Mouse (Mus musculus): Measurements from ENCODE around the gene Ccdc36. TPM values are rescaled to one million over a fixed set of nuclear protein-coding genes. Genes with fewer than 3 reads are reported as not detected.

The Ccdc36 gene
- 1.1 and 1.3 TPM in 2 replicates for polyA plus RNA-seq (2016; fragmentation: Nextera tagmentation; extraction: Ambion mirVana)

- no peak for DNase-seq (ENCODE audit: low spot score)
- Histone ChIP-seq H3K27ac (no peak within 1 kb of the TSS), H3K9me3 (replicated peaks) (no peaks in the 10 kb centered on the region), H3K4me1 (peaks cover 7% of the 10 kb centered on the region), H3K36me3 (no peaks in the 10 kb centered on the region), H3K27me3 (ENCODE audit: low read depth, poor library complexity, severe bottlenecking) (no peaks in the 10 kb centered on the region), H3K4me3 (no peak within 1 kb of the TSS)
These were observed at the start of gene Ccdc36 for GRCm38 (mm10) chr9:108428384-108428783. Ccdc36 (minus strand) TSS chr9:108428484.

DNA sequence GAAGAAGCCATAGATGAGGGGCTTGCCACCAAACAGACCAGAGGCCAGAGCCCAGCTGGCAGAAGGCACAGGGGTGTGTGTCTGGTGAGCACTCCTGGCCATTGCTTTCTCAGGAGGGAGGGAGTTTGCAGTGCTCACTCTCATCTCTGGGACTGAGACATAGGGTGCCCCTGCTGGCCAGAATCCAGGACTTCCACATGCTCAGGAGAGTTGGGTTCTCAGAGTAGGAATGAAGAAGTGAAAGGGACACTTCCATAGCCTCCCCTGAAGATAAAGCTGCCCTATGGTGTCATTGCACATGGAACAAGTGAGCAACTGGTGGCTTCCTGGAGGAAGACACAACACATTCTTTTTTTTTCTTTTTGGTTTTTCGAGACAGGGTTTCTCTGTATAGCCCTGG is 46.2 kb upstream of the Ccdc36 start:
- Histone ChIP-seq H3K4me3 (no peak overlapping the region), H3K27me3 (ENCODE audit: low read depth, poor library complexity, severe bottlenecking) (no peaks in the 10 kb centered on the region), H3K27ac (no peak overlapping the region), H3K36me3 (no peaks in the 10 kb centered on the region), H3K9me3 (replicated peaks) (no peaks in the 10 kb centered on the region), H3K4me1 (peaks cover 12% of the 10 kb centered on the region)
- DNase-seq (ENCODE audit: low spot score): no peak
- 45% methylated on average over 1 of the region's 1 CpGs for WGBS

DNA sequence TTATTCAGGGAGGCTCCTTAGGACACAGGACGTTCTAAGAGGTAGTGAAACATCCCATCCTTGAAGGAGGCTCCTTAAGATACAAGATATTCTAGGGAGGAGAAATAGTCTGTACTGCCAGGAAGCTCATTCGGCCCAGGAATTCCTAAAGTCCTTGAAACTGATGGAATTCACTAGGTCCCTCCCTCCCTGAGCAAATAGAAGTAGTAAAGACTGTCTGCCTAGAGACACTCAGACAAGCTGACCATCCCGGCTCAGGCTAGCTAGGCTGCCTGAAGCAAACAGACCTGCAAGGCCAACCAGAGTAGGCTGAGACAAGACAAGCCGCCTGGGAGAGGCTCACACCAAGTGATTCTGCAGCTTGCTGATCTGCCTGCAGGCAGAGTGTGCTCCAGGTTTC is 41.6 kb upstream of the Ccdc36 start:
- 78% methylated on average over 4 of the region's 4 CpGs for WGBS
- no peak overlapping the region for H3K27ac ChIP-seq
- H3K4me1 ChIP-seq: no peaks in the 10 kb centered on the region
- no peaks in the 10 kb centered on the region for H3K27me3 ChIP-seq (ENCODE audit: low read depth, poor library complexity, severe bottlenecking)
- DNase-seq (ENCODE audit: low spot score): no peak
- H3K9me3 ChIP-seq (replicated peaks): no peaks in the 10 kb centered on the region
- H3K36me3 ChIP-seq: peaks cover 30% of the 10 kb centered on the region
- no peak overlapping the region for H3K4me3 ChIP-seq

GRCm38 (mm10) chr9:108469430-108469829 is 41.1 kb upstream of the Ccdc36 start:
- Histone ChIP-seq H3K4me1 (no peaks in the 10 kb centered on the region), H3K4me3 (no peak overlapping the region), H3K36me3 (peaks cover 34% of the 10 kb centered on the region), H3K27me3 (ENCODE audit: low read depth, poor library complexity, severe bottlenecking) (no peaks in the 10 kb centered on the region), H3K27ac (no peak overlapping the region), H3K9me3 (replicated peaks) (no peaks in the 10 kb centered on the region)
- no peak for DNase-seq (ENCODE audit: low spot score)
- 81% methylated on average over 5 of the region's 5 CpGs for WGBS

DNA sequence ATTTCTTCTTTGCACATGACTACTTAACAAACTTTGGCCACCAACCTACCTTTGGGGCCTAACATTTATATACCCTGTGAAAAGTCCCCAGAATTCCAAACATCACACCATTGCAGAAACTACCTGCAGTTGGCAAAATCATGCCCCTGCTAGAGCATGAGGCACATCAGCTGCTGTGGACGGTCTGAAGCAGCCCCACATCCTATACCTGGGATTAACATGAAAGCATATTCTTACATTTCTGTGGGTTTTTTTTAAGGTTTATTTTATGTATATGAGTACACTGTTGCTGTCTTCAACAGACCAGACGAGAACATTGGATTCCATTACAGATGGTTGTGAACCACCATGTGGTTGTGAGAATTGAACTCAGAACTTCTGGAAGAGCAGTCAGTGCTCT is 37.9 kb upstream of the Ccdc36 start:
- 93% methylated on average over 2 of the region's 2 CpGs for WGBS
- Histone ChIP-seq H3K27ac (no peak overlapping the region), H3K27me3 (ENCODE audit: low read depth, poor library complexity, severe bottlenecking) (no peaks in the 10 kb centered on the region), H3K4me1 (peaks cover 7% of the 10 kb centered on the region), H3K36me3 (peaks cover 62% of the 10 kb centered on the region), H3K4me3 (no peak overlapping the region), H3K9me3 (replicated peaks) (no peaks in the 10 kb centered on the region)
- no peak for DNase-seq (ENCODE audit: low spot score)

DNA sequence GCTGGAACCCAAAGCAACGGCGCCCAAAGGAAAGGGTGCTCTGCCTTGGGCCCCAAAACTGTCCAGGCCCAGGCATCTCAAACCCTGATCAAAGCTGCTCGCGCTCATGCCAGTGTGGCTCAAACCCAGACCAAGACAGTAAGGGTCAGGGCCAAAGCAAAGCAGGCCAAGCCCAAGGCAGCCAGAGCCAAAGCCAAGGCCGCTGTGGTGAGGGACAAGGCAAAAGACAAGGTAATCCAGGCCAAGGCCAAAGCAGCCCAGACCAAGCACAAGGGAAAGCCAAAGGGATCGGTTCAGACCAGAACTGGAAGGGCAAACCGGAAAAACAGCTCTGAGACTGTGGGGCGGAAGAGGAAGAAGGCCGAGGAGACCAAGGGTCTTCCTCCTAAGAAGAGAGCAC is 35.4 kb upstream of the Ccdc36 start:
- Histone ChIP-seq H3K4me3 (no peak overlapping the region), H3K36me3 (peaks cover 62% of the 10 kb centered on the region), H3K27ac (no peak overlapping the region), H3K4me1 (peaks cover 9% of the 10 kb centered on the region), H3K27me3 (ENCODE audit: low read depth, poor library complexity, severe bottlenecking) (no peaks in the 10 kb centered on the region), H3K9me3 (replicated peaks) (no peaks in the 10 kb centered on the region)
- no peak for DNase-seq (ENCODE audit: low spot score)
- WGBS: 98% methylated on average over 9 of the region's 9 CpGs

- peaks cover 55% of the 10 kb centered on the region for H3K36me3 ChIP-seq
- no peak for DNase-seq (ENCODE audit: low spot score)
- peak overlapping the region; percentile 73 for H3K4me3 ChIP-seq
- peaks cover 9% of the 10 kb centered on the region for H3K4me1 ChIP-seq
- no peaks in the 10 kb centered on the region for H3K27me3 ChIP-seq (ENCODE audit: low read depth, poor library complexity, severe bottlenecking)
- no peaks in the 10 kb centered on the region for H3K9me3 ChIP-seq (replicated peaks)
- WGBS: 94% methylated on average over 10 of the region's 10 CpGs
- no peak overlapping the region for H3K27ac ChIP-seq
These were observed 33.9 kb upstream of the Ccdc36 start for GRCm38 (mm10) chr9:108462192-108462591.

GRCm38 (mm10) chr9:108461675-108462074 is 33.4 kb upstream of the Ccdc36 start:
- DNase-seq (ENCODE audit: low spot score): no peak
- H3K27ac ChIP-seq: no peak overlapping the region
- no peaks in the 10 kb centered on the region for H3K9me3 ChIP-seq (replicated peaks)
- peaks cover 50% of the 10 kb centered on the region for H3K36me3 ChIP-seq
- H3K4me3 ChIP-seq: peak overlapping the region; percentile 73
- no peaks in the 10 kb centered on the region for H3K27me3 ChIP-seq (ENCODE audit: low read depth, poor library complexity, severe bottlenecking)
- H3K4me1 ChIP-seq: peaks cover 9% of the 10 kb centered on the region
- 92% methylated on average over 5 of the region's 5 CpGs for WGBS

GRCm38 (mm10) chr9:108461181-108461631 is 32.9 kb upstream of the Ccdc36 start, which contains the start of gene Klhdc8b:
Klhdc8b (minus strand) TSS chr9:108461581.
- peak within 1 kb of the TSS; percentile 89 for H3K27ac ChIP-seq
- no peaks in the 10 kb centered on the region for H3K27me3 ChIP-seq (ENCODE audit: low read depth, poor library complexity, severe bottlenecking)
- DNase-seq (ENCODE audit: low spot score): peak; percentile 49
- H3K4me1 ChIP-seq: peaks cover 9% of the 10 kb centered on the region
- no peaks in the 10 kb centered on the region for H3K9me3 ChIP-seq (replicated peaks)
- H3K4me3 ChIP-seq: peak within 1 kb of the TSS; percentile 73
- WGBS: 28% methylated on average over 11 of the region's 11 CpGs
- peaks cover 45% of the 10 kb centered on the region for H3K36me3 ChIP-seq

GRCm38 (mm10) chr9:108460319-108461178 is 32.3 kb upstream of the Ccdc36 start, which contains the start of gene Ccdc71:
Ccdc71 (plus strand) TSS chr9:108460527.
- Histone ChIP-seq H3K4me3 (peak within 1 kb of the TSS; percentile 73), H3K4me1 (peaks cover 9% of the 10 kb centered on the region), H3K36me3 (peaks cover 39% of the 10 kb centered on the region), H3K9me3 (replicated peaks) (no peaks in the 10 kb centered on the region), H3K27ac (peak within 1 kb of the TSS; percentile 89), H3K27me3 (ENCODE audit: low read depth, poor library complexity, severe bottlenecking) (no peaks in the 10 kb centered on the region)
- DNase-seq (ENCODE audit: low spot score): peak; percentile 95
- WGBS: 1% methylated on average over 48 of the region's 52 CpGs

DNA sequence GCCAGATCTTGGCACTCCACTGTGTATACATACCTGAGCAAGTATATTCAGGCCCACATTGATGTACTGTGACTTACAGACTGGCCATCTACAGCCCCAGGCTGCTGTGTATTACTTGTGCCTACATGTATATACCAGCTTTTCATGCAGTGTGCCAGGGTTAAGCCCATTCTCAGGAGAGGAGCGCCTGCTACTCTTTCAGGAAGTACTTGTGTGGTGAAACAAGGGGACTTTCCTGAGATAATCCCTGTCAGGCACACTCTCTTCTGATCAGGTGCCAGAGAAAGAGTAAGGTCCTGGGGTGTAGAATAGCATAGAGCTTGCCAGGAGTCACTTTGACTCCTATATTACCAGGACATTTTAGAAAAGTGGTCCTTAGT is 31.6 kb upstream of the Ccdc36 start:
- DNase-seq (ENCODE audit: low spot score): no peak
- Histone ChIP-seq H3K9me3 (replicated peaks) (no peaks in the 10 kb centered on the region), H3K27ac (peak overlapping the region; percentile 89), H3K4me3 (peak overlapping the region; percentile 73), H3K27me3 (ENCODE audit: low read depth, poor library complexity, severe bottlenecking) (no peaks in the 10 kb centered on the region), H3K36me3 (peaks cover 33% of the 10 kb centered on the region), H3K4me1 (peaks cover 9% of the 10 kb centered on the region)
- 95% methylated on average over 1 of the region's 1 CpGs for WGBS

DNA sequence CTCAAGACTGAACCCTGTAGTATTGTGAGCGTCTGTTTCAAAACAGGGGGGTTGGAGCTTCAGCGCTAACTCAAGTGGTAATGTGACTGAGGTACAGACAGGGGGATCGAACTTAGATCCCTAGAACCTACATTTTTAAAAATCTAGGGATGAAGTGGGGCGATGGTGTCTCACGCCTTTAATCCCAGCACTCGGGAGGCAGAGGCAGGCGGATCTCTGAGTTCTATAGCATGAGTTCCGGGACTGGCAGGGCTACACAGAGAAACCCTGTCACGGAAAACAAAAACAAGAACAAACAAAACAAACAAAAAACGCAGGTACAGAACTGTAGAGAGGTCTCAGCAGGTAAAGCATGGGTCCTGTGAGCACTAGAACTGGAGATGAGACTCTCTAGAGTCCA is 28.7 kb upstream of the Ccdc36 start:
- 89% methylated on average over 10 of the region's 10 CpGs for WGBS
- peaks cover 22% of the 10 kb centered on the region for H3K4me1 ChIP-seq
- no peak for DNase-seq (ENCODE audit: low spot score)
- H3K9me3 ChIP-seq (replicated peaks): no peaks in the 10 kb centered on the region
- peaks cover 3% of the 10 kb centered on the region for H3K36me3 ChIP-seq
- H3K27ac ChIP-seq: no peak overlapping the region
- no peak overlapping the region for H3K4me3 ChIP-seq
- H3K27me3 ChIP-seq (ENCODE audit: low read depth, poor library complexity, severe bottlenecking): 0 out of 2 replicates have a peak, but pooled peaks cover under 1% of the 10 kb centered on the region

- H3K36me3 ChIP-seq: no peaks in the 10 kb centered on the region
- WGBS: 79% methylated on average over 12 of the region's 12 CpGs
These were observed 27.7 kb upstream of the Ccdc36 start for GRCm38 (mm10) chr9:108455747-108456571.

More at GRCm38 (mm10) chr9:108455747-108456571, 27.7 kb upstream of the Ccdc36 start:
- Histone ChIP-seq H3K4me1 (peaks cover 23% of the 10 kb centered on the region), H3K27ac (no peak overlapping the region), H3K27me3 (ENCODE audit: low read depth, poor library complexity, severe bottlenecking) (peaks cover 11% of the 10 kb centered on the region), H3K4me3 (no peak overlapping the region), H3K9me3 (replicated peaks) (no peaks in the 10 kb centered on the region)
- no peak for DNase-seq (ENCODE audit: low spot score)
